Mouse (Mus musculus) C2C12 (cell line): ENCODE results near the gene Atg10.

Experiments used
- CEBPB ChIP-seq: IDR thresholded peaks from one replicate; pipeline ENCODE4 v1.6.1; 2011; ENCODE audit warnings: low read depth, mild to moderate bottlenecking, control low read depth, moderate library complexity
- CTCF ChIP-seq: IDR thresholded peaks from one replicate; pipeline ENCODE4 v1.5.1; 2011; ENCODE audit not compliant: control insufficient read depth, insufficient read depth, insufficient read length
- MAX ChIP-seq: IDR thresholded peaks from one replicate; pipeline ENCODE4 v1.6.1; 2011; ENCODE audit warnings: mild to moderate bottlenecking, control low read depth

- TF ChIP-seq CTCF = no peak
- no peak for TF ChIP-seq MAX
- TF ChIP-seq CEBPB = no peak
Observed at GRCm38 (mm10) chr13:90929847-90930246, 293.9 kb downstream of the Atg10 start.
